Mouse (Mus musculus) left cerebral cortex, postnatal 25 days (tissue): ENCODE measurements around the gene Hopx. TPM values are rescaled to one million over a fixed set of nuclear protein-coding genes. Genes with fewer than 3 reads are reported as not detected.

ENCODE experiments used
- DNase-seq, 2 experiments: peaks; one replicate each; pipeline ENCODE4 v3.0.0; 2022; ENCODE audit warnings: low spot score in 2 of 2, mixed read lengths in 1 of 2
- intact Hi-C: fragments of 180-260 bp; cut with DNase I; formaldehyde crosslinking; loops from one replicate; pipeline ENCODE4 v1.15.1; 2025
- total RNA-seq, 2 experiments: library from RNA; stranded (reverse); gene quantifications; 2 replicates each; pipeline ENCODE4 v1.2.3; 2021

Gene Hopx
- total RNA-seq, 2 experiments from 2014 or later = 21.1 to 25.5 TPM

DNA sequence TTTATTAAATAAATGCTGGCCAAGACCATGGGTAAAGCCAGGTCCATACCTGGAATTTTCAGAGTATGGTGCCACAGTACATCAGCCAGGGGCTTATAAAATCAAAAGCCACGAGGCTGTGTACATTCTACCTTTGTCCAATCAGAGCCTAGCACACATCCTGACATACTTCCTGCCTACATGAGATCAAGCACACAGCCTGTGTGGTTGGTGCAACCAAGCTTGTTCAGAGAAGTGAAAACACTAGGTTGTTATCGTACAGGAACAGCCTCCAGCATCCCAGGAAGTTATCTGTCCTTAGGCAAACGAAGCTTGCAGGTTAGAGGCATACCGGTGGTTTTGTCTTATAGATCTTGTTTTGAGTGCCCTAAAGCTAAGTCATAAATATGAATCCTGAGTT lies 19.5 kb upstream of the Hopx start:
- DNase-seq = no peak
- intact Hi-C loops = no loop called here

DNA sequence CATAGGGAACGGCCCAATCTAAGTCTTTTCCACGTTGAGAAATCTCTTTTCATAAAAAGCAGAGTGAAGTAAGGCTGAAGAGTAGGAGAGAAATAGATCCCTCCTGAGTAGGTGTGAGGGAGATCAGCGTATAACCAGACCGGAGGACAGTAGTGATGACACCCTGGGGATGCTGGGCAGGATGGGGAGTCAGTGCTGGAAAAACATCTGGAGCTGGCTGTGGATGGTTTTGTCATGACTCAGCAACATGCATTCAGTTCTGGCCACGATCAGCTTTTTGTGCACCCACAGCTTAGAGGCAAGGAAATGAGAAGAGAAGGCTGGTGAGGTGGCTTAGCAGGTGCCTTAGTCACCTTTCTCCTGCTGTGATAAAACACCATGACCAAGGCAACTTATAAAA lies 19.0 kb upstream of the Hopx start:
- no peak for DNase-seq
- intact Hi-C loops = no loop called here

DNA sequence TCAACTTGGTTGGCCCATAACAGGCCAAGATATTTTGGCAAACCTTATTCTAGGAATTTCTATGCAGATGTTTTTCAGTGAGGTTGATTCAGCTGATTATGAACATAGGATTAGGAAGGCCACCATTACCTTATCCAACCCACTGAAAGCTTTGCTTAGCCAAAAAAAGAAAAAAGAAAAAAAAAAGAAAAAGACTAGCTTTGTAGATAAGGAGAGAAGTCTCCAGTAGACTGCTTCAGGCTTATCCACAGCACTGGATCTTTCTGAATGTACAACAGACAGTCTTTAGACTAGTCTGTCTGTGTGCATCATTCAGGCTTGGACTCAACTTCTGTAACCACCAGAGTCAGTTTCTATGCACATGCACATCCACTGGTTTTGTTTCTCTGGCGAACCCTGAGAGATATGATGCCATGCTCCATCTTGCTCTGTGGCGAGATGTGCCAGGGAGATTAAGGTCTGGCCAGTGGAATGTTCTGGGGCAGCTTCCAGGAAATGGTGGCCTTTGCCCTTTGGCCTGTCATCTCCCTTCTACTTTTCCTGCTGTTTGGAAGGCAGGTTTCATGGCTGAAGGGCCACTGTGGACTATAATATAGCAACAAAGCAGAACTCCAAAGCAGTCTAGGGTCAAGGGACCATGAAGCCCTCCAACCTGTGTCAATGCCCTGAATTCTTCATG lies 17.7 kb upstream of the Hopx start:
- intact Hi-C loops = no loop called here
- no peak for DNase-seq

DNA sequence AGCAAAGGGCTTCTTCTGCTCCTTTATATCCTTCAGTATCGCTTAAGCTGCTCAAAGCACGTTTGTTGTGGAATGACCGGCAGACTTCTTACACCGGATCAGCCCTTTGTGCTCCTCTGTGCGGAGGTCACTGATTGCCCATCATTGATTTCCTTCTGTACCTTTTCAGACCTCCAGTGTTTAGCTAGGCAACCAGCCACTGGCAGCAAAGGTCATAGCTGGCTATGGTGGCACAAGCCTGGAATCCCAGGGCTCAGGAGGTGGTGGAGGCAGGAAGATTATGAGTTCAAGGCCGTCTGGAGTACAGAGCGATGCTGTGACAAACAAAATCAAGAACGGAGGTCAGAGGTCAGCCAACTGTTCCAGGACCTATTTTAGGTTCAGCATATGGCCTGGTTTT lies 17.0 kb upstream of the Hopx start:
- intact Hi-C loops = no loop called here
- no peak for DNase-seq

DNA sequence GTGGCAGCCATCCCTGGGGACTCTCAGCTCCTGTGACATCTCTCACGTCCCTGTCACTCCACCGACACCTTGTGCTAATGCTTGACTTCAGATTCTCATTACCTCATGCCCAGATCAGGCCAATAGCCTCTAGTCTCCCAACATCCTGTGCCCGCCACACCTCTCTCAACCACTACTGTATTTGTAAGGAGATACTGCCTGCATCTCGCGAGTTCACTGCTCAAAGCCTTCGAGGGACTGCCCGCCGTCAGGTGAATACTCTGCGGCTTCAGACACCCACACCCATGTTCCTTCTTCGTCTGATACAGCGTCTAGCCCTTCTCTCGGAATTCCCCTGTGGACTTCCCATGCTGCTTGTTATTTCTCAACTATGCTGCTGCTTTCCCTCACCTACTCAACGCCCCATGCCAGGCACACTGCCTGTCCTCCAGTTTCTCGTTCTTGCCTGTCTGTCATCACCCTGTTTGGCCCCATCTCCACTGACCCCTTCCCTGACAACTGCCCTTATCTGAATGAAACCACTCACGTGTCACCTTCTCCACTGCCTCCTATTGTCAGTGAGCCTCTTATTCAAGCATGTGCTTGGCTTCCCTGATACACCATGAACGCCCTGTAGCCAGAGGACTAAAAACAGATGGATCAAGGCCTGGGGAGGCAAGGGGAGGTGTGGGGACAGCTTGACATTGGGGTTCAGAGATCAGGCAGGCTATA lies 15.5 kb upstream of the Hopx start:
- DNase-seq = no peak
- intact Hi-C loops = no loop called here

DNA sequence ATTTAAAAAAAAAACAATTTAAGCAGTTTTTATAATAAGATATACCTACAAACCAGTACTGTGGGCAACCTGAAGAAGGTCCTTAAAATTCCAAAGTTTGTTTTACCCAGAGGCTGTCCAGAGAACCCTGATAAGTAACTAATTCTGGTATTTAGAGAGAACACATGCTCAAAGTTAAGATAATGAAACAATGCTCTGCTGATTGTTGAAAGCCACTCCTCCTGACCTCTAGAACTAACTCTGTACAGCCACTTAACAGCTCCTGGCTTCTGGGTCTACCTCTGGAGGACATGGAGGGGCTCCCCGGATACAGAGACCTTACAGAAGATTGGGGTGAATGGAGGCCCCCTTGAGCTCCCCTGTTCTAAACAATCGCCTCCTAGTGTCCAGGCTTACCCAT lies 15.0 kb upstream of the Hopx start:
- no peak for DNase-seq
- intact Hi-C loops = no loop called here

DNA sequence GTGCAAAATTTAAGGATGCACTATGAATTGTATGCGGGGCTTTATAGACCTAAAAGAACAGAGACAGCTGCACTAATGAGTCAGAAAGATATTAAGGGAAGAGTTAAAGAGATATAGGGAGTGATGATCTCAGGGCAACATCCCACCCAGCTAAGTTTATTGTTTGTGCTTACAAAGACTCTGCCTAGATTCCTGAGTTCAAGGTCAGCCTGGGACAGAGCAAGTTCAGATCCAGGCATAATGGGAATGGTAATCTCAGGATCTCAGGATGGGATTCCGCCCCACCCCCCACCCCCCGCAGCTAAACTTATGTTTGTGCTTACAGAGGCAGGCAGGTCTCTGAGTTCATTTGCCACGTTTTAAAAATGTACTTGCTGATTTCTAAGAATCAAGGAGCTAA lies 13.9 kb upstream of the Hopx start:
- intact Hi-C loops = no loop called here
- DNase-seq = no peak

DNA sequence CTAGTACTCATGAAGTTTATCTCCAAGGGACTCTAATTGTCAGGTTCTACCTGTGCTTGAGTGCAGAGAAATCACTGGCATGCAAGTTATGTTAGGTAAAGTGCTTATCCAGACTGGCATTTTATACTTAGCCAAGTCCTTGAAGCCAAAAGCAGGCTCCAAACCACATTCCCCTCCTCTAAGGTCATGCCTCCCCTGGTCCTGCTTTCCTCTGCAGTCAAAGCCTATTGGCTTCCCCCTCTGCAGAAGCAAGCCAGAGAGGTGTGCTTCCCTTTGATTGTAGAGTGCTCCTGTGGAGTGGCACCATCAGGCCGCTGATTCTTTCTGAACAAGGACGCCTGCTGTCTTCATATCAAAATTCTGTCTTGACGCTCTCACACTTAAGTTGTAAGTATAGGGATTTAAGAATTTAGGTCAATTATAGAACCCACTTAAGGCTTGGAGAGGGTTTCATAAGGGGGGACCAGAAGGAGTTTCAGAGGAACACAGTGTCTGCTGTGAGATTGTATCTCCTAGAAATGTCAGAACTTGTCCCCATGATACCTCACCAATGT lies 11.6 kb upstream of the Hopx start:
- intact Hi-C loops = no loop called here
- no peak for DNase-seq

DNA sequence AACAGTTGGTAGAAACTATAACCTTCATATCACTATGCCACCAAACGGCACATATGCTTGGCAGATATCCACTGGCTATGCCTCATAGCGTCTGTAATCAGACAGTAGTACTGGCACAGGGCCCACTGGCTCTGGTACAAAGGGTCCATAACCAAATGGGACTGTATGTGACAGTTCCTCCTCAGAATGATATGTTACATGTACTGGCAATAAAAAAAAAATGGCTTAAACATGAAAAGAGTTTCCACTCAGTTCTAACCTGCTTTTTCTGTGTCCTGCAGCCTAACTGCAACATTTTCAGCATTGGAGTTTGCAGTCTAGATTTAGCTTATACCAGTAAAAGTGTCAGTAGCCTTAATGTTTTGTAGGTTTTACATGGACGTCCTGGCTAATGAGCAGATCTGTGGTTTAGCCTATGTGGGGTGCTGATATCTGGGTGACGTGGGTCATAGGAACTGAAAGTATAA lies 9.9 kb upstream of the Hopx start:
- no peak for DNase-seq
- intact Hi-C loops = no loop called here

DNA sequence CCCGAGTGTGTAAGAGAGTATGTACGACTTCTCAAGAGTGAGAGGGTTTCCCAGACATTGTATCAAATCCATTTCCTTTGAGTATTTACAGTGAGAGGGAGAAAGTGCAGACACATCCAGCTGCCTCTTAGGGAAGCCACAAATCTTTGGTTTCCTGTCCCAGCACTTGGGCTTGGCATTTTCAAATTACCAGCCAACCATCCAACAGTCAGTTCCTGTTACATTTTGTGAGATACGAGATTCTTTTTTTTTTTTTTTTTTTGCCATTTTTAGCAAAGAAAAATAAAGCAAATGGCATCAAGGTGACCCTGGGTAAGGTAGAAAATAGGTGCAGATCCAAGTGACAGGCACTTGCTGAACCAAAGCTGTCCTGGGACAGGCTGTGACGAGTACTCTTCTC lies 9.2 kb upstream of the Hopx start:
- no peak for DNase-seq
- intact Hi-C loops = no loop called here

DNA sequence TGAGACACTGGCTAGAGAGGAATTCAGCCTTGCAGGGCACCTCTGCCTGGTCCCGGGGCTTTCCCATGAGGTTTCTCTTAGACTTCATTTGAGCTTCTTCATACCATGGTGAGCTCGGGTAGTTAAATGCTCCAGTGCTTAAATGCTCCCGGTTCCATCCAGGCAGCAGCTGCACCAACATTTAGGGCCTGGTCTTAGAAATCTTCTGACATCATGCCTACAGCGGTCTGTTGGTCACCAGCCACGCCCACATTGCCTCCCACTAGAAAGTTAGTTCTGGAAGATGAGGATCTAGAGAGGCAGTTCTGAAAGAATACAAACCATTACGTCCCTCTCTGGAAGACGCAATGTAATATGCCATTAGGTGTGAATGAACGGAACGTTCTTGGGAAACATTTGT lies 8.7 kb upstream of the Hopx start:
- intact Hi-C loops = no loop called here
- no peak for DNase-seq

DNA sequence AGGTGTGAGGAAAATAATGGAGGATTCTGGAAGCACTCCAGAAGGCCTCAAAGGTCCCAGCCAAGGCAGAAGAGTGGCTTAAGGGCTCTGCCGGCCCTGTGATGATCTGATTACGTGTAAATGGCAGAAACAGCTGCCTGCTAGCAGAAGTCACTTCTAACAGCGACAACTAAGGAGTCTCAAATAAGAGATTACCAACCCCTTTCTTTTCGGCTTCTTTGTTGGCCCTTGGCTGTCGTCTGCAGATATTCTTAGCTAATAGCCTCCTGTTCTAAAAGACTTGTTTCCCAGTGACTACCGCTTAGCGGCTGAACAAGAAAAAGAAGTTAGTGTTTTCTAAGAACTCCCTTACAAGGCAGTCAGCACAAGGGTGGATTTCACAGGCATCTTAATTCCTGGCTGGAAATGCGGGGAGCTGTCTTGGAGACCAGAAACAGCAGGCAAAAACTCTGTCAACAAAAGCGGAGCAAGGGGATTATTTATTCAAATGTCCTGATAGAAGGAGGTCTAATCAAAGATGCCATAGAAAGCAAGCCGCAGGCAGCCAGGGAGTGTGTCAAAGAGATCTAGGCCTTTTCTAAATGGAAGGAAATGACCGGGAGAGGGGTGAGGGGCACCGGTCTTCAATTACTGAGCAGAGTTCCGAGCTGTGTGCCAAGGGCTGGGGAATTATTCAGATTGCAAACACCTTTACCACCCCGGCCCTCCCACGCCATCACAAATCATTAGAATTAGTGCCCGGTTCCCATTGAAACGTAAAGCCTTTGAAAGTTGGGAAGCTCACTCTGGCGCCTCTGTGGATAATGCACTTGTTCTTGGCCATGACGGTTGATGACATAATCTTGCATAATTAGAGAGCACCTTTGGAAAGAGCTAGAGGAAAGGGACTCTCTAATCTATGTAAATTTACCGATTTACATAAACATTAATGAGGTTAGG lies 7.6 kb upstream of the Hopx start:
- intact Hi-C loops = no loop called here

DNA sequence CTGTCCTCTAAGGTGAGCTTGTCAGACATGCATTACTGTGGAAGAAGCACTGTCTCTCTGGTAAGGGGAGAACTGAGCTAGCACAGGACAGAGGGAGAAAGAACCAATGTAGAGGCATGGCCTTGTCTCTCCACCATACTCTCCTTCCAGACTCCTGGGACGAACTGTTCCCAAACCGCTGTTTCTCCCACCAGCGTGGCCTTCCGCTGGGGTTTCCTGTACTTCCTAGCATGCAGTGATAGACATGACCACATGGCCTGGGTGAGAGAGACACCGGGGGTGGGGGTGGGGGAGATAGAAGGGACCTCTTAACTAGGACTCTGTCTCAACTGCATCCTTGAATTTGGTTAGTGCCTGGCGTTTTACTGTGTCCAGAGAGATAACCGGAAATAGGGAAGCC lies 5.8 kb upstream of the Hopx start:
- intact Hi-C loops = no loop called here
- DNase-seq = no peak

More for the DNA sequence above, 7.6 kb upstream of the Hopx start:
- peak; percentile 25 to 69 for DNase-seq

DNA sequence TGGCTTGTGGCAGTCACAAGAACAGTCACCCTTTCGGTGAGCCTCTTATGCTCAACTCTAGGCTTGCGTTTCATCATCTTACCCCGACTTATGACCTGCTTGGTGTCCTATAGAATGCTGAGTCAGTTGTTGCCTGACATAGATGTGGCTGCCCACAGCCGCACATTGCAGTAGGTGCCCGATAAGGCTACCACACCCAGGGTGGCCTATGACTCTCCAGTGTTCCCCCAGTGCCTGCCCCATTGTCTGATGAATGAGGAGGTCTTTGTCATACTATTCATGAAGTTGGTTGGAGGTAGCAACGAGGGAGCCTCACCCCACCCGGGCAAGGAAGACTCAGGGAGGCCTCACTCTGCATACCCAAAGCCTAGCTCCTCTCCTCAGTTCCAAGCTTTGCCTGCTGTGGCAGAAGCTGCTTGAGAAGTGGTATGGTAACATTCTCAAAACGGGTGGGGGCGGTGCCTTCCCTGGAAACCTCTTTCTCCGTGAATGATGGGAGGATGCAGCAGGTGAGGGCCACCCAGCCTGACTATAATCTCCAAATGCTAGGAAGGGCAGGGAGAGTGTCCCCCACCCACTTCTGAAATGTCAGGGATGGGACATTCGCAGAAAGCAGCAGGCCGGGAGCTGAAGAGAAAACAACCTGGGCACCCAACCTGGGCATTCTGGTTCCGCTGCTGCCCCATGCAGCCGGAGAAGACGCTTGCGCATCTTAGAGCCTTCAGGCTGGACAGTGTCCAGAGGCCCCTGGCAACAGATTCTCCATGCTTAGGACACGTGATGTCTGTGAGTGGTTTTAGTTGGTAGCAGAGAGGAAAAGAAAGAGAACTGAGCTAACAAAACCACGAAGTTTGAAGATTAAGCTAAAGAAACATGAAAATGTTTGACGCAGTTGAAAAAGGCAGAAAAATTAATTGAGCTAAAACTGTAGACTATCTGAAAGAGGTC lies 4.8 kb upstream of the Hopx start:
- intact Hi-C loops = no loop called here
- no peak for DNase-seq

DNA sequence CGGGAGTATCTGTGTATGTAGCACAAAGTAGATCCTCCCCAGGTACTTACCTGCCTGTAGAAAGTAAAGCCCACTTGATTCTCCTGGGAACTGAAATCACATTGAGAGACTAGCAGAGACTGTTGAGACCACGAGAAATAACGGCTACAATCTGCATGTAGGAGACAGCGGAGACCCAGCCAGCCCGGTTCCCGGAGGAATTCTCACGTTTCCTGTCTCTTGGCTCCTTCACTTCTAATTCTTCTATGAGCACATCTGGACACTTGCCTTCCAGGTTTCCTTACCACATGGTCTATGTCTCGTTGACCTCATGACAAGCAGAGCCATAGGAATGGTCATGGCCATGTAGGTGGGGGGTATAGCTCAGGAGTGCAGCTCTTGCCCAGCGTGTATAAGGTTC lies 811 bp upstream of the Hopx start:
- DNase-seq = no peak
- intact Hi-C loops = no loop called here

DNA sequence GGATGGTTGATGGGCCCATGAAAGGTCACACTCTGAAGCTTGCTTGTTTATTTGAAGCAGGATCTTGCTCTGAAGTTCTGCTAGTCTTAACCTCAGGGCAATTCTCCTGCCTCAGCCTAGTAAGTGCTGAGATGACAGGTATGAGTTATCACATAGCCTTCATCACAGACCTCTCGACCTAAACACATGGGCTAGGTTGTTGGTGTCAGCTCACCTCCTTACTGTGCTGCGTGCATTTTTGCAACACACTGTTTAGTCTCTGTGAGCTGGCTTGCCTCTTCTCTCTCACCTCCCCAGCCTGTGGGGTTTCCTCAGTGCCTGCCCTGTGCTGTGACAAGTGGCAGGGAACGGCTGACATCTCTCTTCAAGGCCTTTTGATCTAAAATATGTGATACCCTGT lies 1.1 kb downstream of the Hopx start:
- DNase-seq = no peak
- intact Hi-C loops = no loop called here

DNA sequence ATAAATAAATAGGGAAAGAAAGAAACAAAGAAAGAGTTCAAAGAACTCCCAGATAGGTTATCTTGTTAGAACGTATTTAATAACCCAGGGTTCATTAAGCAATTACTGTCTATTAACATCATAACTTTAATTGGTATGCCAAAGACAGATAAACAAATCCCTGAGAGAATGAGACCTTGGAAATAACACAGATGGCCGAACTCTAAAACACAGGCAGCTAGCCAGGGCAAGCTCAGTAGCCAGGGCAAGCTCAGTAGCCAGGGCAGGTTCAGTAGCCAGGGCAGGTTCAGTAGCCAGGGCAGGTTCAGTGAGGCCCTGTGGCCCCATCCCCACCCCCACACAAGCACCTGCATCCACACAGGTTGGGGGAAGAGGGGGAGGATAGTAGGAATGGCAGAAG lies 2.9 kb downstream of the Hopx start:
- DNase-seq = no peak
- intact Hi-C loops = no loop called here

DNA sequence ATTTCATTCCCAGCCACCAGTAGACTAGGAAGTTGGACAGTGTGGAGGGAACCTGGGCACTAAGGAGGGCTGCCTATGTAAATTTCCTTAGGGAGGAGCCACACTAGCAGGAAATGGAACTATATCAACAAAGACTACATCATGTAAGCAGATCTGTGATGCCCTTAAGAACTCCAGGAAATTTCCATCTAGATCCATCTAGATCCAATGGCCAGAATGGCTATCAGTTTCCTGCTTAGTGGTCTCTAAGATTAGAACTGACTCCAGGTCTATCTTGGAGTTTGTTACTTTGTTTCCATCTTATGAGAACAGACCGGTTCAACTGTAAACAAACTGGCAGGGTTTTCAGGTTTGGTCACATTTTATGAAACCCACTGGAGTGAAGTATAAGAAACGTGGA lies 5.1 kb downstream of the Hopx start:
- no peak for DNase-seq
- intact Hi-C loops = no loop called here

DNA sequence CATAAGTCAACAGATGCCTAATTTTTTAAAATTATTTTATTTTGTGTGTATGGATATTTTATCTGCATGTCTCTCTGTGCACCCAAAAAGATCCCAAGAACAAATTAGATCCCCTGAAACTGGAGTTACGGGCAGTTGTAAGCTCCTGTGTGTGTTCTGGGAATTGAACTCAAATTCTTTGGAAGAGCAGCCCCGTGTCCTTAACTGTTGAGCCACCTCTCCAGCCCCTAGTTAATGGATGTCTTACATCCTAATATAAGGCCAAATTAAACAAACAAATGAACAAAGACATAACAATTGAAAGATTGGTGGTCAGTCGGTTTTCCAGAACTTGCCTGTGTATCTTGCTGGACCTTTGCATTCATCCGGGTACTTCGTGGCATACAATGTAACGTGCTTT lies 6.1 kb downstream of the Hopx start:
- no peak for DNase-seq
- intact Hi-C loops = no loop called here
